Mouse (Mus musculus) hindbrain, embryonic 15.5 days (tissue): Measurements from ENCODE around the gene BC048562. TPM values are rescaled to one million over a fixed set of nuclear protein-coding genes. Genes with fewer than 3 reads are reported as not detected.

ENCODE experiments used
- ATAC-seq: fragments of 200-750 bp; cut with Nextera tagmentation; 2 replicates; pipeline ENCODE4 v1.8.0; 2017; ENCODE audit warnings: low read depth, moderate number of reproducible peaks, moderate TSS enrichment; ENCODE audit not compliant: low FRiP score
- H3K27ac ChIP-seq: fragments of 300-500 bp; sonication (generic); replicated peaks from 2 replicates; pipeline ENCODE4 v1.5.1; 2015; ENCODE audit warnings: mild to moderate bottlenecking, inconsistent platforms
- H3K27me3 ChIP-seq: fragments of 300-500 bp; sonication (generic); 2 replicates; pipeline ENCODE4 v1.6.1; 2015; ENCODE audit warnings: control low read depth, inconsistent platforms
- H3K36me3 ChIP-seq: fragments of 300-500 bp; sonication (generic); 2 replicates; pipeline ENCODE4 v1.6.1; 2015; ENCODE audit warnings: control low read depth, inconsistent platforms
- H3K4me1 ChIP-seq: fragments of 300-500 bp; sonication (generic); replicated peaks from 2 replicates; pipeline ENCODE4 v1.6.1; 2015; ENCODE audit warnings: control low read depth, inconsistent platforms
- H3K4me2 ChIP-seq: fragments of 300-500 bp; sonication (generic); 2 replicates; pipeline ENCODE4 v1.6.1; 2015; ENCODE audit warnings: moderate library complexity, mild to moderate bottlenecking, inconsistent platforms
- H3K4me3 ChIP-seq: fragments of 300-500 bp; sonication (generic); 2 replicates; pipeline ENCODE4 v1.5.1; 2015; ENCODE audit warnings: mild to moderate bottlenecking, inconsistent platforms
- H3K9ac ChIP-seq: fragments of 300-500 bp; sonication (generic); 2 replicates; pipeline ENCODE4 v1.6.1; 2015; ENCODE audit warnings: inconsistent platforms
- H3K9me3 ChIP-seq: fragments of 300-500 bp; sonication (generic); 2 replicates; pipeline ENCODE4 v1.6.1; 2016; ENCODE audit warnings: control low read depth, inconsistent platforms
- WGBS: fragments of 180-500 bp; shearing (Covaris S2); methylation state at CpG from one replicate; pipeline ENCODE4 v1.1.7; 2015; 5-methylcytosine and 5-hydroxymethylcytosine counted together
- polyA plus RNA-seq: library from polyadenylated mRNA; unstranded; fragments of >200 nt; fragmentation: Nextera tagmentation; extraction: Ambion mirVana; gene quantifications from 2 replicates; pipeline ENCODE4 v1.2.1, GENCODE M21; 2015

The BC048562 gene
- polyA plus RNA-seq, 1 experiment from 2014 or later: not detected

DNA sequence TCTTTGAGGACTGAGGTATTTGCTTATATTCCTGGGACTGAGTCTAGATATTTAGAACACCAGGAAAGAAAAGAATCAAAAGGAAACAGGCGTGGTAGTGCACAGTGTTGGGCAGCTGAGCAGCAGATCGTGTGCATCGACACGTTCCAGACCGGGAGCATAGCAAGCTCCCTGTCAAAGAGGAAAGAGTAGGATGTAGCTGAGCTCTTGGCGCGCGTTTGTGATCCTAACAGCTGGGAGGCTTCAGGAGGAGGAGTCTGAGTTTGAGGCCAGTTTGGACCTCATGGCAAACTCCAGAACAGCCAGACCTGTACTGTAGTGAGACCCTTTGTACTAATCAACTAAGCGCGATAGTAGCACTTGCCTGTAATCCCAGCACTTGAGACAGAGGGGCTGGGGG lies 25.9 kb downstream of the BC048562 start:
- H3K9ac ChIP-seq: no peak overlapping the region

DNA sequence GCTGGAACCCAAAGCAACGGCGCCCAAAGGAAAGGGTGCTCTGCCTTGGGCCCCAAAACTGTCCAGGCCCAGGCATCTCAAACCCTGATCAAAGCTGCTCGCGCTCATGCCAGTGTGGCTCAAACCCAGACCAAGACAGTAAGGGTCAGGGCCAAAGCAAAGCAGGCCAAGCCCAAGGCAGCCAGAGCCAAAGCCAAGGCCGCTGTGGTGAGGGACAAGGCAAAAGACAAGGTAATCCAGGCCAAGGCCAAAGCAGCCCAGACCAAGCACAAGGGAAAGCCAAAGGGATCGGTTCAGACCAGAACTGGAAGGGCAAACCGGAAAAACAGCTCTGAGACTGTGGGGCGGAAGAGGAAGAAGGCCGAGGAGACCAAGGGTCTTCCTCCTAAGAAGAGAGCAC lies 27.4 kb downstream of the BC048562 start:
- Histone ChIP-seq H3K4me2 (no peak overlapping the region), H3K4me1 (peaks cover 22% of the 10 kb centered on the region), H3K36me3 (peaks cover 36% of the 10 kb centered on the region), H3K4me3 (no peak overlapping the region), H3K27ac (no peak overlapping the region), H3K9me3 (no peaks in the 10 kb centered on the region), H3K27me3 (no peaks in the 10 kb centered on the region), H3K9ac (no peak overlapping the region)
- 96% methylated on average over 9 of the region's 9 CpGs for WGBS
- no peak for ATAC-seq

More for the DNA sequence above, 25.9 kb downstream of the BC048562 start:
- no peaks in the 10 kb centered on the region for H3K9me3 ChIP-seq
- ATAC-seq: no peak
- H3K36me3 ChIP-seq: peaks cover 30% of the 10 kb centered on the region
- peak overlapping the region; percentile 82; the same call in 1 of the 2 replicates for H3K4me2 ChIP-seq
- peaks cover 22% of the 10 kb centered on the region for H3K4me1 ChIP-seq
- no peak overlapping the region for H3K4me3 ChIP-seq
- 89% methylated on average over 10 of the region's 10 CpGs for WGBS
- no peaks in the 10 kb centered on the region for H3K27me3 ChIP-seq
- no peak overlapping the region for H3K27ac ChIP-seq

DNA sequence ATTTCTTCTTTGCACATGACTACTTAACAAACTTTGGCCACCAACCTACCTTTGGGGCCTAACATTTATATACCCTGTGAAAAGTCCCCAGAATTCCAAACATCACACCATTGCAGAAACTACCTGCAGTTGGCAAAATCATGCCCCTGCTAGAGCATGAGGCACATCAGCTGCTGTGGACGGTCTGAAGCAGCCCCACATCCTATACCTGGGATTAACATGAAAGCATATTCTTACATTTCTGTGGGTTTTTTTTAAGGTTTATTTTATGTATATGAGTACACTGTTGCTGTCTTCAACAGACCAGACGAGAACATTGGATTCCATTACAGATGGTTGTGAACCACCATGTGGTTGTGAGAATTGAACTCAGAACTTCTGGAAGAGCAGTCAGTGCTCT lies 29.9 kb downstream of the BC048562 start:
- Histone ChIP-seq H3K4me2 (no peak overlapping the region), H3K27me3 (no peaks in the 10 kb centered on the region), H3K9ac (no peak overlapping the region), H3K4me1 (peaks cover 15% of the 10 kb centered on the region), H3K27ac (no peak overlapping the region), H3K4me3 (no peak overlapping the region), H3K36me3 (peaks cover 36% of the 10 kb centered on the region), H3K9me3 (no peaks in the 10 kb centered on the region)
- WGBS: 93% methylated on average over 2 of the region's 2 CpGs
- no peak for ATAC-seq

DNA sequence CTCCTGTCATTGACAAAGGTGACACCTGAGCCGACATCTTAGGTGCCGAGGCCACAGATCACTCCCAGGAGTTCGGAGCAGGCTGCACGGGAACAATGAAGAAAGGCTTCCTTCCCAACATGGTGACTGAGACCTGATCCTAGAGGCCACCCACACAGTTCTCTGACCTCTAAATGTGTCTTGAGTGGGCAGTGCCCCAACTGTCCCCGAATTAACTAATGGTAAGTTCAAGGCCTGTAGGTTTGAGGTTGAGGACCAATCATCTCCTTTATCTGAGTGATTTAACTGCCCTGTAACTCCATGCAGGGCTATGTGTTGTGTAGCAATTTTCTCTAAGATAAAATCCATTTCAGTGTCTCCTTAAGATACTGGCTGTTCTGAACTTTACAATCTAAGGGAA lies 33.1 kb downstream of the BC048562 start:
- H3K4me1 ChIP-seq: no peaks in the 10 kb centered on the region
- H3K4me3 ChIP-seq: no peak overlapping the region
- ATAC-seq: no peak
- peaks cover 23% of the 10 kb centered on the region for H3K36me3 ChIP-seq
- H3K9me3 ChIP-seq: no peaks in the 10 kb centered on the region
- no peak overlapping the region for H3K27ac ChIP-seq
- no peak overlapping the region for H3K4me2 ChIP-seq
- 84% methylated on average over 5 of the region's 5 CpGs for WGBS
- no peaks in the 10 kb centered on the region for H3K27me3 ChIP-seq
- H3K9ac ChIP-seq: no peak overlapping the region

DNA sequence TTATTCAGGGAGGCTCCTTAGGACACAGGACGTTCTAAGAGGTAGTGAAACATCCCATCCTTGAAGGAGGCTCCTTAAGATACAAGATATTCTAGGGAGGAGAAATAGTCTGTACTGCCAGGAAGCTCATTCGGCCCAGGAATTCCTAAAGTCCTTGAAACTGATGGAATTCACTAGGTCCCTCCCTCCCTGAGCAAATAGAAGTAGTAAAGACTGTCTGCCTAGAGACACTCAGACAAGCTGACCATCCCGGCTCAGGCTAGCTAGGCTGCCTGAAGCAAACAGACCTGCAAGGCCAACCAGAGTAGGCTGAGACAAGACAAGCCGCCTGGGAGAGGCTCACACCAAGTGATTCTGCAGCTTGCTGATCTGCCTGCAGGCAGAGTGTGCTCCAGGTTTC lies 33.6 kb downstream of the BC048562 start:
- WGBS: 83% methylated on average over 4 of the region's 4 CpGs
- no peaks in the 10 kb centered on the region for H3K4me1 ChIP-seq
- no peak overlapping the region for H3K4me3 ChIP-seq
- H3K9me3 ChIP-seq: no peaks in the 10 kb centered on the region
- no peak overlapping the region for H3K4me2 ChIP-seq
- H3K9ac ChIP-seq: no peak overlapping the region
- H3K27ac ChIP-seq: no peak overlapping the region
- H3K36me3 ChIP-seq: peaks cover 23% of the 10 kb centered on the region
- no peaks in the 10 kb centered on the region for H3K27me3 ChIP-seq
- ATAC-seq: no peak

DNA sequence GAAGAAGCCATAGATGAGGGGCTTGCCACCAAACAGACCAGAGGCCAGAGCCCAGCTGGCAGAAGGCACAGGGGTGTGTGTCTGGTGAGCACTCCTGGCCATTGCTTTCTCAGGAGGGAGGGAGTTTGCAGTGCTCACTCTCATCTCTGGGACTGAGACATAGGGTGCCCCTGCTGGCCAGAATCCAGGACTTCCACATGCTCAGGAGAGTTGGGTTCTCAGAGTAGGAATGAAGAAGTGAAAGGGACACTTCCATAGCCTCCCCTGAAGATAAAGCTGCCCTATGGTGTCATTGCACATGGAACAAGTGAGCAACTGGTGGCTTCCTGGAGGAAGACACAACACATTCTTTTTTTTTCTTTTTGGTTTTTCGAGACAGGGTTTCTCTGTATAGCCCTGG lies 38.2 kb downstream of the BC048562 start:
- WGBS: 73% methylated on average over 1 of the region's 1 CpGs
- Histone ChIP-seq H3K4me3 (no peak overlapping the region), H3K9ac (no peak overlapping the region), H3K36me3 (no peaks in the 10 kb centered on the region), H3K4me1 (peaks cover 11% of the 10 kb centered on the region), H3K27me3 (no peaks in the 10 kb centered on the region), H3K4me2 (no peak overlapping the region), H3K9me3 (no peaks in the 10 kb centered on the region), H3K27ac (no peak overlapping the region)
- ATAC-seq: no peak

DNA sequence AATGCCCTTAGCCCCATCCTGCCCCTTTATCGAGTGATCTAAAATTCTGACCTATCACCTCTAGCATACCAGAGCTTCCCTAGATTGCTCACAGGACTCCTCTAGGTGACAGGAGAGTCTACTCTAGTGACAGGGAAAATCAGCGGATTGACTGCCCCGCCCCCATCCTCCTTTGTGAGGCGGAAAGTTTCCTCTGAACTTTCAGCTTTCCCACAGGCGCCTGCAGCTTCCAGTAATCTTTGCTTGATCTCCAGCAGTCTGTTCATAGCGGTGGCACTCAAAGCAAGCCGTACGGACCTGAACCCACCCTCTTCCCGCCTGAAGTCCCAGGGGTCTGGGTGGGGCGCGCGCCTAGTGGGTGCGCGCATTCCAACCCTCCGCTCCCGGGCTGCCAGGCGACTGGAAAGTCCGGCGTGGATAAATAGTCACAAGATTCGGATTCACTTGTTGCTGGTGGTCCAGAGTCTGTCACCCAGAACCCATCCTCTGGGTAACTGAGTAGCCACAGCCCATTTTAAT lies 42.4 kb downstream of the BC048562 start:
- WGBS: under 1% methylated on average over 20 of the region's 20 CpGs
- H3K4me1 ChIP-seq: peaks cover 19% of the 10 kb centered on the region
- peak overlapping the region; percentile 57 for H3K4me2 ChIP-seq
- no peaks in the 10 kb centered on the region for H3K36me3 ChIP-seq
- H3K9me3 ChIP-seq: no peaks in the 10 kb centered on the region
- H3K27ac ChIP-seq: peak overlapping the region; percentile 61
- no peaks in the 10 kb centered on the region for H3K27me3 ChIP-seq
- H3K9ac ChIP-seq: peak overlapping the region; percentile 14; the same call in 1 of the 2 replicates
- peak overlapping the region; percentile 37 for H3K4me3 ChIP-seq
- 0 out of 2 replicates have a peak, but pooled peaks have one; percentile 38 for ATAC-seq

DNA sequence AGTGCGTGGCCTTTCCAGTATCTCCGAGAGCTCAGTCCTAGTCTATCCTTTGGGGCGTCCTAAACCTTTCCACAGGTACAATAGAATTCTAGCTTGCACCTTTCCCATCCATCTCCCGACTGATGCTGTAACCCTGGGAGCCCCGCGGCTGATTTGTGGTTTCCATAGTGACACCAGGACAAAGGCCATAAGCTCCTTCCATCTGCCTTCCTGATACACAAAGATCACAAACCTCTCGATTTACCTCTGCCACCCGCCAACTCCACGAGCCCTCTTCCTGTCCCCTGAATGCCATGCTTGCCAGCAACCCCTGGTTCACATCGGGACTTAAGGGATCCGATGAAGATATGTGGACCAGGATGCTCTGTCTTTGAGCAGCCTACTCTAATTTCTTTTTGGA lies 43.0 kb downstream of the BC048562 start:
- ATAC-seq: no peak
- Histone ChIP-seq H3K27ac (peak overlapping the region; percentile 61; the same call in 1 of the 2 replicates), H3K9me3 (no peaks in the 10 kb centered on the region), H3K9ac (peak overlapping the region; percentile 14; the same call in 1 of the 2 replicates), H3K4me3 (peak overlapping the region; percentile 37), H3K4me2 (peak overlapping the region; percentile 57), H3K36me3 (no peaks in the 10 kb centered on the region), H3K4me1 (peaks cover 19% of the 10 kb centered on the region), H3K27me3 (no peaks in the 10 kb centered on the region)
- 29% methylated on average over 11 of the region's 11 CpGs for WGBS

DNA sequence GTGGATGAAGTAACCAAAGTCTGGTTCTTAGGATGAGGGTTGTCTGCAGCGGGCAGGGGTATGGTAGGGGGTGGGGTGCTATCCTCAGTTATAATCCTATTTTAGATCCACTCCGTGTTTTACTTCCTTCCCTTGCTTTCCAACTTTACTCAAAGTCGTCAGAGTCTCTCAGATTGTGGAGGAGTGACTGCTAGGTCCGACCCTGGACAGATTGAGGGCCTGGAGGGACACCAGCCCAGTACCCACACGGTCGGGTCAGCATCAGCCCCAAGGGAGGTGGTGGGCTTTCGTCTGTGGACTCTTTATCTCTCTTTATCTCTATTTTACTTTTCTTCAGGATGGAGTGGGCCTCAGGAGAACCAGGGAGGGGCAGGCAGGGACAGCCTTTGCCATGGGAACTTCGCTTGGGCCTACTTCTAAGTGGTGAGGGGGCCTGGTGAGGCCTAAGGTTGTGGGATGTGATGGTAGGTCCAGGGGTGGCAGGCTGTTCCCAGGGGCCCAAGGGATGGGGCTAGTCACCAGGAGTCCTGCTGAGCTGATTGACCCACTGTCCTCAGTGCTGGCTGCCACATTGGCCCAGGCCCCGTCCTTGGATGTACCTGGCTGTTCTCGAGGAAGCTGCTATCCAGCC lies 43.6 kb downstream of the BC048562 start, which contains the start of gene Lamb2:
TSS of gene Lamb2 (plus strand) at position 16 of the 631 bp plus-strand sequence.
- Histone ChIP-seq H3K4me1 (peaks cover 19% of the 10 kb centered on the region), H3K36me3 (no peaks in the 10 kb centered on the region), H3K4me2 (peak within 1 kb of the TSS; percentile 57), H3K27me3 (no peaks in the 10 kb centered on the region), H3K9me3 (no peaks in the 10 kb centered on the region), H3K9ac (peak within 1 kb of the TSS; percentile 32; the same call in 1 of the 2 replicates), H3K27ac (peak within 1 kb of the TSS; percentile 61), H3K4me3 (peak within 1 kb of the TSS; percentile 37)
- peak; percentile 49; the same call in 1 of the 2 replicates for ATAC-seq
- 12% methylated on average over 10 of the region's 10 CpGs for WGBS

DNA sequence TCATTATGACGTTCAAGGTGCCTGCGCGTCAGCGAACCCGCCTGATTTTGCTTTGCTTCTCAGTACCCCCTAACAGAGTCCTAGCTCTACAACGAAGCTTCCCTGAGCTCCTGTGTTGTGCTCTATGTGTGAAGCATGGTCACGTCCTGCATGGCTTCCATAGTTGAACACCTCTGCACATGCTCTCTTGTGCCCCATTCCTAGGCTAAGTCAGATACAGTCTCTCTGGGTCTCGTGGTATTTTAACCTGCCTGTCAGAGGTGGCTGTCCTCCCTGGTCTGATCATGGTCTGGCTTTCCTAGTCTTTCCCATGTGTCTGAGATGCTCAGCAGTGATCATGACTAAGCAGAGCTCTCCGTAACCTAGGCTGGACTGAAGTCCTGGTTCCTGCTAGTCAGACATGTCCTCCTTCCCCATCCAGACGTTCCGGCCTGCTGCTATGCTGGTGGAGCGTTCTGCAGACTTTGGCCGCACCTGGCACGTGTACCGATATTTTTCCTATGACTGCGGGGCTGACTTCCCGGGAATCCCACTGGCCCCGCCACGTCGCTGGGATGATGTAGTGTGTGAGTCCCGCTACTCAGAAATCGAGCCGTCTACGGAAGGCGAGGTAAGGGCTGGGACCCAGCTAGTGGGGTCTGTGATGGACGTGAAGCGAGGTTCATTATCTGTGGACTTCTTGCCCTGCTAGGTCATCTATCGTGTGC lies 44.7 kb downstream of the BC048562 start:
- Histone ChIP-seq H3K4me2 (no peak overlapping the region), H3K4me1 (peaks cover 19% of the 10 kb centered on the region), H3K9ac (no peak overlapping the region), H3K27me3 (no peaks in the 10 kb centered on the region), H3K9me3 (no peaks in the 10 kb centered on the region), H3K4me3 (no peak overlapping the region), H3K27ac (no peak overlapping the region), H3K36me3 (no peaks in the 10 kb centered on the region)
- no peak for ATAC-seq
- 91% methylated on average over 28 of the region's 28 CpGs for WGBS

DNA sequence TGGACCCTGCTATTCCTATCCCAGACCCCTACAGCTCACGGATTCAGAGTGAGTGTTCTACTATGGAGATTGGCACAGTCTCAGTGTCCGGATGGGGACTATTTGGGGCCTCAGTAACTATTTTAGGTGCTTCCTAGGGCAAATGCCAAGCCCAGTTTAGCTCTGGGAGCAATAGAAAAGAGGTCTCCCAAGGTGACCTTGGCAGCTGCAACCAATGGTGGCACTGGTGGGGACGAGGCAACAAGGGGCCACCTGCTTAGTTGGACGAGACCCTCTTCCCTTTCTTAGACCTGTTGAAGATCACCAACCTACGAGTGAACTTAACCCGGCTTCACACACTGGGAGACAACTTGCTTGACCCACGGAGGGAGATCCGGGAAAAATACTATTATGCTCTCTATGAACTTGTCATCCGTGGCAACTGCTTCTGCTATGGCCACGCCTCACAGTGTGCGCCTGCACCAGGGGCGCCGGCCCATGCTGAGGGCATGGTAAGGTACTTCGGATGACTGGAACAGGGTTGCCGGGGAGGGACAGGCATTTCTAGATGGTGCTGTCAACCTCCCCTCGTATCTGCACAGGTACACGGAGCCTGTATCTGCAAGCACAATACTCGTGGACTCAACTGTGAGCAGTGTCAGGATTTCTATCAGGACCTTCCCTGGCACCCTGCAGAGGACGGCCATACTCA lies 45.4 kb downstream of the BC048562 start:
- Histone ChIP-seq H3K27ac (no peak overlapping the region), H3K4me1 (peaks cover 19% of the 10 kb centered on the region), H3K27me3 (no peaks in the 10 kb centered on the region), H3K4me3 (no peak overlapping the region), H3K4me2 (no peak overlapping the region), H3K9ac (no peak overlapping the region), H3K36me3 (no peaks in the 10 kb centered on the region), H3K9me3 (no peaks in the 10 kb centered on the region)
- ATAC-seq: no peak
- 91% methylated on average over 19 of the region's 19 CpGs for WGBS
